Mouse (Mus musculus) layer of hippocampus, adult 11-12 months (tissue): Measurements from ENCODE around the gene Sesn3.

Experiments
- DNase-seq: peaks from one replicate; pipeline ENCODE4 v3.0.0; 2022; ENCODE audit warnings: low spot score

Gene Sesn3

DNA sequence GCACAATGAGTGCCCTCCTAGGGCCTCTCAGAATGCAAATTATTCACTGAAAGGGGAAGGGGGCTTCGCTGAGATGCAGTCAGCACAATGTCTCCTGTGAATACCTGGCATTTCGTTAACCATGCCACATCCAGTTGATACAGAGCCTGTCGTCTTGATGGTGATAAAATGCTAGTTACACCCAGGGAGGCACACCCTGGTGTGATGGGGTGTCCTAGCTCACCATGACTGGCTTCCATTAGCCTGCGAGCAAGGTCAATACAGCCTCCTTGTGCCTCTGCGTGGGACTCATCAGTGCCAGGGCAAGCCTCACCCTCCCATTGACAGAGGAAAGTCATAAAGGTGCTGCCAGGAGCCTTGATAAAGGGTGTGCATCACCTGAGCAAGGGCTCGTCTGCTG lies 80.0 kb downstream of the Sesn3 start:
- DNase-seq: no peak

DNA sequence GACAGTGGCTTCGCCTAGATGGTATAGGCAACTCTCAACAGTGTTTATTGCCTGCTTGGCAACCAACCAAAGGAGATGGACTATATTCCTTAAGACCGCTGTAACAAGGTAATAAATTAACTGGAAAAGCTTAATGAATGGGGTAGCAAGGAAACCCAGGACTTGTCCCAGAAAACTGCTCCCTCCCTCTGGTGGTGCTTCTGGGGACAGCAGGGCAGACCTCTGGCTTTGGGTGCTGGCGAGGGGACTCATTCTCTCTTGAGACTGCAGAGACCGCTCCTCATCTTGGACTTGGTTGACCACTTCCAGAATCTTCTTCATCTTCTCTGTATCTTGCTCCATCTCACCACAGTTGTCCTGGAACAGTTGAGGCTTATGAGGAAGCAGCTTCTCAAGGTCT lies 82.2 kb downstream of the Sesn3 start:
- DNase-seq: no peak

DNA sequence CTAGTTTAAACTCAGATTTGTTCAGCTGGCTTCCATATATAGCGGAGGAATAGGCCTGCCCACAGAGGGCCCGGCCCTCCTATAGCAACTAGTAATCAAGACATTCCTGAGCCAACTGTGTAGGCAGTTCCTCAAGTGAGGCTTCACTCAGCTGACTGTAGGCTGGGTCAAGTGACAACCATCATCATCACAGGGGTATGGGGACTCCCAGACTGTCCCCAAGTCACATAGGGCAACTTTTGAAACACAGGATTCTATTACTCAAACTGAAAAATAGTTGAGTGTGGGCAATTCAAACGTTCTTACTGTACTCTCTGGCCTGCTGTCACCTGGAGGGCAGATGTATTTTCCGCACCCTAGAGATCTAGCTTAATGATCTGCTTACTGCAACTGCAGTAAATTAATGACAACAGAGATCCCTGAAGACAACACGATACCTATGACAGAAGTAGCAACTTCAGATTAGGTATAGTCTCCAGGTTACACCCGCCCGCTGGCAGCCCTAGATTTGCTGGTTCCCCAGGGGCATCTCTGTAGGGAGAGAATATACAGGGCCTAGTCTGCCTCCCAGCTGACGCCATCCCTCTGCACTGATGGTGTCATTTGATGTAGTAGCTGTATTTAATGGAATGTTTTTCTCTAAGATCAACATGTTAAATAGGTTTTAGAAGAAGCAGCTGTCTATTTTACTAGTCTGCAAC lies 87.4 kb downstream of the Sesn3 start:
- DNase-seq: no peak

DNA sequence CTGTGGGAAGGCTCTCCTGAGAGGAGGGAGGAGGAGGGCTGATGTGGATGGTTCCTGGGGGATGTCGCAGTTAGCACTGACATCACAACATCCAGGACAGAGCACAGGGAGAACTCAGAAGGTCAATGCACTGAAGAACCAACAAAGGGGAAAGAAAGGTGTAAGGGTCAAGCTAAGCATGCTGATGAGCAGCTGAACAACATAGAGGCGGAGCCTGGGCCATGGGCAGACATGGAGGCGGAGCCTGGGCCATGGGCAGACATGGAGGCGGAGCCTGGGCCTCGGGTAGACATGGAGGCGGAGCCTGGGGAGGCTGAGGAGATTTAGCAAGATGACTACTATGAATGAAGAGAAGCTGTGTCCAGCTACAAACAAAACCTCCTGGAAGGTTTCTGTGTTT lies 88.7 kb downstream of the Sesn3 start:
- DNase-seq: no peak

DNA sequence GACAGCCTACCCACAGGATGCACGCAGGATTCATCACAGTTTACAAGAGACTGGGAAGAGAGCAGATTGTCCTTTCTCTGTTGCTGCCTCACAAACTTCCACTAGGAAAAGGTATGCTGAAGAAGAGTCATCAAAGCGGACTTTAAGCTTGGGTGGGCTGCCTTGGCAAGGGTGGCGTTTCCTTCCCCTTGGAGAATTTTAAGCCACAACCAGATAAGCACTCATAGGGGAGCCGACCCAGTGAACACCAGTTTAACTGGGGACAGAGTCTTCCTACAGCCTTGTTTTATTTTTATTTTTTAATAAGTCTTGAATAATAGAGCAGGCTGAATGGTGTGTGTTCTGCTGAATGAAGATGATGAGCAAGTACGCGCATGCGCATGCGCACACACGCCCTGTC lies 89.9 kb downstream of the Sesn3 start:
- no peak for DNase-seq

DNA sequence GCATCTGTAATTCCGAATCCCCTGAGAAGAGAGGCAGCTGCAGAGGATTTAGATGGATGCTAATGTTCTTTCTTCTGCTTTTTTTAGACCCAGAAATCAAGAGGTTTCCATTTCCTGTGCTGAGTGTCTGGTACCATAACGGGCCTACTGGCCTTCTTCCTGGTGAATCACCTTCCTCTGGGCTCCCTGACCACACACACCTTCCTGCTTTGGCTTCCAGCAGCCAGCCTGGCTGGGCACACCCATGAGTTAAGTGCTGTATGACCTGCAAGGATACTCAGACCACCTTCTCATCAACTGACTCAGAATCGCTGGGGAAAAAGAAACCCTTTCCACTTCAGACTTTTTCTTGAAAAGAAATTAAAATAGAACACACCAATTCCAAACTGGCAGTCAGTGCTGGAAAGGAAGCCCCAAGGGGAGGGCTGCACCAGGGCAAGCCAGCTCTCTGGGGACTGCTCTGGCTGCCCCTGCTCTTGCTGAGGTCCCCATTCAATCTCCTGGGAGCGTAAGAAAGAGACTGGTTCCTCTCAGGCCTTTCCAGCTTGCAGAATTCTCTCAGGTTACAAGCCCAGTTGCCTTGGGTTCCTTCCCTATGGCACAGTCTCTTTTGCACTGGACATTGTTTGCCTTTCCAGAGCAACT lies 90.7 kb downstream of the Sesn3 start:
- no peak for DNase-seq

DNA sequence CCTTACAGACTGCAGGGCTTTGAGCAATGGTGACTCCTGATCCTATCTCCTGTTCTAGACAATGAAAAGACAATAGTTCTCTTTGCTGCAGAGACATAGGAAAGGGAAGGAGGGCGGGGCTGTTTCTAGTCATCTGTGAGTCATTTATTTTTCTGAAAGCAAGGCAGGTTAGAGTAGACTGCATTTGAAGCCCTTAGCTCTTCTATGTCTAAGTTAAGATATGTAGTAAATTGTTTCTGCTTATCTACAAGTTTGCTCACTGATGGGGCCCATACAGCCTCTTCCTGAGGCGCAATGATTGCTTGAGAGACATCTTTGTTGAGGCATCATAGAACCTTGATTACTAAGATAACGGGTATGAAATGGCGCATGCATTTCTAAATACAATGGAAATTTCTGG lies 93.0 kb downstream of the Sesn3 start:
- no peak for DNase-seq

DNA sequence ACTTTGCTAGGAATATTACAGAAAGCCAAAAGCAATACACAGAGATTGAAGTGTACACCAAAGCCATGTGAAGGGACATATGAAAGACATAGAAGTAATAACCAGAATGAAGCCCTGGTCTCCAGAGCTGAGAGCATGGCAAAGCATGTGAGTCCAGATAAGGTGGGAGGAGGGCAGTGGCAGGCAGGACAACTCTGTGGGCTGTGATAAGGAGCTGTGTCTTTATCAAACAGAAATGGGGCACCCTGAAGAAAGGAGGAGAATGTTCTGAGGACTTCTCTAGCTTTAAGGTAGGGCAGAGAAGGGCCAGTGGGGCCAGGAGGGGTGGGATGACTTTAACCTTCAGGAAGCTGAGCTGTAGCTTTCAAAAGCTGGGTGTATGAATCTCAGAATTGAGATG lies 94.4 kb downstream of the Sesn3 start:
- DNase-seq: no peak

DNA sequence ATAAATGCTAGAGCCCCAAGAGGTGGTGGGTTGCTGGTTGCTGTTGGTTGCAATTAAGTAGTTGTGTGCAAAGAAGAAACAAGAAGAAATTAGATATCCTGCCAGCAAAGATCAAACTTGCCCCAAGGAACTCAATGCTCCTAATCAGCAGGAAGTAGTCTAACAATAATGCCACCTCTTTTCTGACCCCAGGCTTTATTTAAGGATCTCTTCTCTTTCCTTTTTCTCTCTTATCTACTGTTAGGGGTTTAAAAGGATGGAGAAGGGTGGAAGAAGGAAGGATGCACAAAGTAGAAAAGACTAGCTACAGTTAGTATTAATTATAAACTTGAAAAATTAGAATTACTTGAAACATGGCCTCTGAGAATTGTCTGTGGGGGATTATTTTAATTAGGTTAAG lies 97.6 kb downstream of the Sesn3 start:
- no peak for DNase-seq

DNA sequence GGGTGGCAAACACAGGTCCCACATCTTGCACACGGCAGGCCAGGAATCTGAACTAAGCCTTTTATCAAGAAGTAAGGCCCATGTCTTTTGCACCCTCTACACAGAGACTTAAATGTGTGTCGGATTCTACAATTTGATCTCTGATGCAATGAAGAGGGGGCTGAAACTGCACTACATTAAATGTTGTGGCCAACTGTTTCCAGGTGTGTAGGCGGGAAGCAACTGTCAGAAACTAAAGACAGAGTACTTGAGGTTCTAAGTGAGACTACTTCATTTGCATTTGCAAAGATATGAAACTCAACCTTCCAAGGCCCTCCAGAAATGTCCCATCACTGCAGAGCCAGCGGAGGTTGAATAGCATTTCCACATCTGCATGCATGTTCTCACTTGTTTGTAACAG lies 101.3 kb downstream of the Sesn3 start:
- DNase-seq: peak; percentile 43

DNA sequence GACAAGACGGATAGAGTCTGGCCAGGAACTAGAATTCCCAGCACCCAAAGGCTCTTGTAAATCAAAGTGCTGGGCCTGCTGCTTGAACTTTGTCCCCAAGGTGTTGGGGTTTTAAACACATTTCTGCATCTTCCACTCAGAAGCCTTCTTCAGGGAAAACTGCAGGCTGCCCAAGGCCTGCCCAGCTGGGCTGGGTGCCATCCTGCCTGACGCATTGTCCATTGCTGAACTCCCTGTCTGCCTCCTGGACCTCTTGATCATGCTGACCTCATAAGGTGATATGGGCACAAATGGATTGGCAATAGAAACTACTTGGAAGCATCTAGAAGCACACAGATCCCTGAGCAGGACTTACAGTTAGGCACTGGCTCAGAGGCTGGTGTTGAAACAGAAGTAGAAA lies 103.3 kb downstream of the Sesn3 start:
- DNase-seq: no peak

DNA sequence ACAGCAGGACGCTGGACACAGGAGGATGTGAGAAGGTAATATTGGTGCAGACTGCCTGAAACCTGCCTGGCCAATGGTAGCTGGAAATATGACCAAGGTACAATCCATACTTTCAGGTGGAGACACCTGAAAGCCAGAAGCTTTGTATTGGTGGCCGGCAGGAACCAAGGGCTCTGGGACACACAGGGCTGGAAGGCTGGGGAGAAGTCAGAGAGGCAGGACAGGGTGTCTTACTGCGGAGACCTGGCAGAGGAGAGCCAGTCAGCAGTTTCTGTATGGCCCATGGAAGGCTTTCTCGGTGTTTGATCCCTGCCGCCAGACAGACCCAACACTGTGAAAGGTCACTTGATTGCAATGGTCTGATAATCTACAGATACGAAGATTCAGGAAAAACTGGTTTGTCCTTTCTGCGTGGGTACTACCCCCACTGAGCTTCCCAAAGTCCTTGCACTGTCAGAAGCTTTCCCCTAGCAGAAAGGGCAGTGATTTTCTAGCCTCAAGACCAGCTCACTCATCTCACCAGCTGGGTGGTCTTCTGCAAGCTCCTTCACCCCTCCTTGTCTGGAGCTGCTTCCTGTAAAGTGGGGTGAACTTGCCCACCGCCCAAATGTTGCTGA lies 105.0 kb downstream of the Sesn3 start:
- no peak for DNase-seq

DNA sequence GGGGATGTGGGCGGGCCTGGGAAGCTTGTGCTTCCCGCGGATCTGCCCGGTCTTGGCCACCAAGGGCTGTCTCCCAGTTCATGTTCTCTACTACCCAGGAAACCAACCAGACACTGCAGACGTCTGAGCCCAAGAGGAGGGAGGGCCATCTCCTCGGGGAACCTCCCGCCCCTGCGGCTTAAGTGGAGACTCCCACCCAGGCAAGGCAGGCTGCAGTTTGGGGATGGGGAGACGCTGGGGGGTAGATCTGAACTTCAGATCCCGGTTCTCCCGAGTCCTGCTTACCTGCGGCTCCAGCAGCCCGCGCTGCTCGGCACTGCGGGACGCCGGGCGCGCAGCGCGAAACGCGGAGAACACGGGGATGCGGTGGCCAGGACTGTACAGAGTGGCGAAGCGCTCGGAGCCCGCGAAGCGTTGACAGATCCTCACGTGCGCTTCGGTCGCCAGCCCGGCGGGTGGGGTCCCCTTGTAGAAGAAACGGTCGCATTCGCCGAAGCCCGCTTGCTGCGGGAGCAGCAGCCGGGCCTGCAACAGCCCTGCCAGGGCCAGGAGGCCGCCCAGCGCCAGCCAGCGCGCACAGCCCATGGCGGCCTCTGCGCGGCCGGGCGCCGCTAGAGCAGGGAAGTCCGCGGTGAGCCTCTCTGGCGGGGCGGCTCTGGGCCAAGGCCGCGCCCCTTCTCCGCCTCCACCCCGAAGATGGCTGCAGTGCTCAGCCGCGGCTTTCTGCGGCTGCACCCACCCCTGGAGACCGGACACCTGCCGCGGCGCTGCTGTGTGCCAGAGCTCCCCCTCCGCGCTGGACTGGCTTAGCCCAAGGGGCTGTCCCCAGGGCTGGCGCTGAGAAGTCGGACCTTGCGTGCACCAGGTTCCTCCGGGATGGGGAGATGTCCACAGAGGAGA lies 105.8 kb downstream of the Sesn3 start:
- DNase-seq: peak; percentile 86

DNA sequence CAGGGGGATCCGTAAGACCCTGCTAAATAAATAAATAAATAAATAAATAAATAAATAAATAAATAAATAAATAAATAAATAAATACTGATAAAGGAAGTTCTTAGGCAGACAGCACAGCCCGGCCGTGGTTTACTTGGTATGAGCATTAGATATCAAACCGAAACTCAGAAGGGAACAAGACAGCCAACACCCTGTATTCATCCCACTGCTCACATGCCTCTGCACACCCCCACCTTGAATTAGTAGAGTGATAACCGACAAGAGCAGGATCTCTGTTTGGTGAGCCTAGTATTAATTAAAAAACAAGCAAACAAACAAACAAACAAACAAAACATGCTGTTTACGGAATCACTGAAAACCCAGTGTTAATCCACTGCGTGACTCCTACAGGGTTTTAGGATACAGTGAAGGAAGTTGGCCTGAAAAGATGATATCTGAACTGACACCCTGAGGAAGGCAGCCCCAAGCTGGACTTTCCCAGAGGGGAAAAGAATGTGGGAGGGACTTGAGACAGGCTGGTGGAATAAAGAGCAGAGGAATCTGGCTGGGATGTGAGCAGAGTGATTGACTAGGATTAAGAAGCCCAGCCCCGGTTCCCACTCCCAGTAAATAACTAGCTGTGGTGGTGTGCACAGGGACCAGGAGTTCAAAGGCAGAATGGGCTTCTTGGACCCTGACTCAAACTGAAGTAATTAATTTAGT lies 106.6 kb downstream of the Sesn3 start, which contains the start of gene Endod1:
Gene Endod1 (minus strand): TSS at position 155 of the 703 bp plus-strand sequence.
- peak; percentile 49 for DNase-seq

DNA sequence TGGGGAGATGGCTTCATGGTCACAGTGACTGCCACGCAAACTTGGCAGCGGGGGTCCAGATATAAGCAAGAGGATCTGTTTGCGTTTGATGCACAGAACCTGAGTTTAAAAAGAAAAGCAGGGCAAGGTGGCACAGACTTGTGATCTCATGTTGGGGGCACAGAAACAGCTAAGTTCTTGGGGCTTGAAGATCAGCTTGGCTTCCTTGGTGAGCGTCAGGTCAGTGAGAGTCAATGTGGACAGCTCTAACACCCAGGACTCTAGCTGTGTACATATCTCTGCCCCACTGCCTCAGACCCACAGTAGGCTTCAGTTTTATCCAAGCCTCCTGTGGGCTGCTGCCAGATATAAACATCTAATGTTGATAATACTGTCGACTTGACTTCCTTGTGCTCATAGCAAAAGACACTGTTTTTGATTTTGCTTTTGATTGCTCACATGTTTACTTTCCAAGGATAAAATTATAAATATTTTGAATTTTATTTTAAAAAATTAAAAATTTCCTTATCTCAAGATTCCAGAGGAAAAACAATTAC lies 107.5 kb downstream of the Sesn3 start:
- DNase-seq: no peak
